Mouse (Mus musculus) heart, embryonic 12.5 days (tissue): ENCODE measurements around the gene Tfcp2l1. TPM values are rescaled to one million over a fixed set of nuclear protein-coding genes. Genes with fewer than 3 reads are reported as not detected.

Experiments
- ATAC-seq: fragments of 200-750 bp; cut with Nextera tagmentation; 2 replicates; pipeline ENCODE4 v1.8.0; 2017; ENCODE audit warnings: moderate TSS enrichment, moderate library complexity; ENCODE audit not compliant: insufficient number of reproducible peaks, low FRiP score
- H3K27ac ChIP-seq: fragments of 300-500 bp; sonication (generic); 2 replicates; pipeline ENCODE4 v1.5.1; 2016; ENCODE audit warnings: mild to moderate bottlenecking, moderate library complexity; ENCODE audit not compliant: poor library complexity, severe bottlenecking
- H3K27me3 ChIP-seq: fragments of 300-500 bp; sonication (generic); replicated peaks from 2 replicates; pipeline ENCODE4 v1.6.1; 2016; ENCODE audit warnings: mild to moderate bottlenecking, moderate library complexity
- H3K36me3 ChIP-seq: fragments of 300-500 bp; sonication (generic); 2 replicates; pipeline ENCODE4 v1.6.1; 2016; ENCODE audit warnings: mild to moderate bottlenecking, moderate library complexity
- H3K4me1 ChIP-seq: fragments of 300-500 bp; sonication (generic); replicated peaks from 2 replicates; pipeline ENCODE4 v1.6.1; 2016; ENCODE audit warnings: mild to moderate bottlenecking
- H3K4me2 ChIP-seq: fragments of 300-500 bp; sonication (generic); 2 replicates; pipeline ENCODE4 v1.6.1; 2016; ENCODE audit warnings: mild to moderate bottlenecking, moderate library complexity
- H3K4me3 ChIP-seq: fragments of 300-500 bp; sonication (generic); 2 replicates; pipeline ENCODE4 v1.5.1; 2016; ENCODE audit warnings: mild to moderate bottlenecking
- H3K9ac ChIP-seq: fragments of 300-500 bp; sonication (generic); 2 replicates; pipeline ENCODE4 v1.6.1; 2016; ENCODE audit warnings: mild to moderate bottlenecking, moderate library complexity
- H3K9me3 ChIP-seq: fragments of 300-500 bp; sonication (generic); replicated peaks from 2 replicates; pipeline ENCODE4 v1.6.1; 2016; ENCODE audit warnings: mild to moderate bottlenecking, moderate library complexity
- WGBS: fragments of 180-500 bp; shearing (Covaris S2); methylation state at CpG from one replicate; pipeline ENCODE4 v1.1.7; 2016; 5-methylcytosine and 5-hydroxymethylcytosine counted together
- polyA plus RNA-seq: library from polyadenylated mRNA; unstranded; fragments of >200 nt; fragmentation: Nextera tagmentation; extraction: Ambion mirVana; gene quantifications from 2 replicates; pipeline ENCODE4 v1.2.1, GENCODE M21; 2016

Tfcp2l1 gene
- polyA plus RNA-seq, 1 experiment from 2014 or later, result 1.7 TPM

GRCm38 (mm10) chr1:118625461-118625860, 2.3 kb upstream of the Tfcp2l1 start:
- H3K27ac ChIP-seq, result no peak overlapping the region
- ATAC-seq, result no peak
- no peak overlapping the region for H3K9ac ChIP-seq
- no peak overlapping the region for H3K4me3 ChIP-seq
- H3K36me3 ChIP-seq, result no peaks in the 10 kb centered on the region
- H3K4me1 ChIP-seq, result peaks cover 15% of the 10 kb centered on the region; the same call in 1 of the 2 replicates
- peaks cover 21% of the 10 kb centered on the region; the same call in 1 of the 2 replicates for H3K27me3 ChIP-seq
- no peak overlapping the region for H3K4me2 ChIP-seq
- H3K9me3 ChIP-seq, result 0 out of 2 replicates have a peak, but pooled peaks cover 2% of the 10 kb centered on the region
- 43% methylated on average over 6 of the region's 6 CpGs for WGBS

GRCm38 (mm10) chr1:118625921-118626320, 1.8 kb upstream of the Tfcp2l1 start:
- Histone ChIP-seq H3K9ac (no peak overlapping the region), H3K27ac (no peak overlapping the region), H3K4me3 (no peak overlapping the region), H3K4me1 (peaks cover 15% of the 10 kb centered on the region; the same call in 1 of the 2 replicates), H3K27me3 (peaks cover 21% of the 10 kb centered on the region; the same call in 1 of the 2 replicates), H3K4me2 (no peak overlapping the region), H3K36me3 (no peaks in the 10 kb centered on the region), H3K9me3 (0 out of 2 replicates have a peak, but pooled peaks cover 2% of the 10 kb centered on the region)
- no peak for ATAC-seq
- 38% methylated on average over 2 of the region's 2 CpGs for WGBS

DNA sequence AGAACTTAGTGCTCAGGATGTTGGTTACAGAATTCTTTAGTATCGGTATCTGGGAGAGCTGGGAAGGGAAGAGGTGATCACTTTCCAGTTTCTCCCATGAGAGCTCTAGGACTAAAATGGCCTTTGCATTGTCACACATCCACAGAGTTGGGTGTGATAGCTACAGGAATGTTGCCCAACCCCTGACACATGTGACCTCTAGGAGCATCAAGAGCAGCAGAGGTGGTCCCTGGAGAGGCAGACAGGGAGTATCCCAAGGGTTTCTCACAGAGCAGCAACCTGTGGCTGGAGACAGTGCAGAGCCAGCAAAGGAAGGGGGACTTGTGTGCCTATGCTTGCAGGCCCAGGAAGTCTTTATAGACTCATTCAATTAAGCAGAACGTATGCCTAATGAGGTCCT, 1.3 kb upstream of the Tfcp2l1 start:
- Histone ChIP-seq H3K9ac (no peak overlapping the region), H3K4me3 (no peak overlapping the region), H3K27me3 (peaks cover 21% of the 10 kb centered on the region; the same call in 1 of the 2 replicates), H3K4me1 (peaks cover 15% of the 10 kb centered on the region; the same call in 1 of the 2 replicates), H3K36me3 (no peaks in the 10 kb centered on the region), H3K4me2 (no peak overlapping the region), H3K9me3 (0 out of 2 replicates have a peak, but pooled peaks cover 2% of the 10 kb centered on the region), H3K27ac (no peak overlapping the region)
- 69% methylated on average over 2 of the region's 2 CpGs for WGBS
- ATAC-seq, result no peak

DNA sequence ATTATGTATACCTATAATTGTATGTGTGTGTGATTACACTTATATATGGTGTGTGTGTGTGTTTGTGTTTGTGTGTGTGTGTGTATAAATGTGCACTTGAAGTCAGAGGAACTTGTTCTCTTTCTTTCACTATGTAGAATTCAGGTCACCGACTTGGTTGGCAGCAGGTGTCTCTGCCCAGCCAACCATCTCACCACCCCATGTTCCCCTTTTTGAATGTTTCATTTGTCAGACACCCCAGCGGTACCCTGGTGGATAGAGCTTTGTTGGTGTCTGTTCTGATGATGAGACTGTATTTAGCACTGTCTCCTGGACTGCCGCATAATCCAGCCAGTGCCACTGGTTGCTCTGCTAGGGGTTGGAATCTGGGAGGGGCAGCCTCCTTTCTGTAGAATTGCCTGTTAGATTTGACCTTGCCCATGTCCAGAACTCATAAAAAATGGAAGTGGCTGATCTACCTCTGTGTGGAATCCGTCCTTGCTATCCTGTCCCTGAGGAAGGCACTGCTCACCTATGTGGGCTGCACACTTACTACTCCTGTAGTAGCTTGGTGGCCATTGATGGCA, 5.8 kb downstream of the Tfcp2l1 start:
- Histone ChIP-seq H3K9me3 (no peaks in the 10 kb centered on the region), H3K4me2 (no peak overlapping the region), H3K36me3 (no peaks in the 10 kb centered on the region), H3K4me3 (no peak overlapping the region), H3K9ac (no peak overlapping the region), H3K27ac (no peak overlapping the region), H3K27me3 (no peaks in the 10 kb centered on the region; the same call in 1 of the 2 replicates), H3K4me1 (no peaks in the 10 kb centered on the region)
- no peak for ATAC-seq
- 72% methylated on average over 4 of the region's 4 CpGs for WGBS

- no peak overlapping the region for H3K27ac ChIP-seq
- WGBS, result 64% methylated on average over 2 of the region's 2 CpGs
- no peaks in the 10 kb centered on the region for H3K9me3 ChIP-seq
These were observed 14.7 kb downstream of the Tfcp2l1 start for GRCm38 (mm10) chr1:118642296-118642999.

DNA sequence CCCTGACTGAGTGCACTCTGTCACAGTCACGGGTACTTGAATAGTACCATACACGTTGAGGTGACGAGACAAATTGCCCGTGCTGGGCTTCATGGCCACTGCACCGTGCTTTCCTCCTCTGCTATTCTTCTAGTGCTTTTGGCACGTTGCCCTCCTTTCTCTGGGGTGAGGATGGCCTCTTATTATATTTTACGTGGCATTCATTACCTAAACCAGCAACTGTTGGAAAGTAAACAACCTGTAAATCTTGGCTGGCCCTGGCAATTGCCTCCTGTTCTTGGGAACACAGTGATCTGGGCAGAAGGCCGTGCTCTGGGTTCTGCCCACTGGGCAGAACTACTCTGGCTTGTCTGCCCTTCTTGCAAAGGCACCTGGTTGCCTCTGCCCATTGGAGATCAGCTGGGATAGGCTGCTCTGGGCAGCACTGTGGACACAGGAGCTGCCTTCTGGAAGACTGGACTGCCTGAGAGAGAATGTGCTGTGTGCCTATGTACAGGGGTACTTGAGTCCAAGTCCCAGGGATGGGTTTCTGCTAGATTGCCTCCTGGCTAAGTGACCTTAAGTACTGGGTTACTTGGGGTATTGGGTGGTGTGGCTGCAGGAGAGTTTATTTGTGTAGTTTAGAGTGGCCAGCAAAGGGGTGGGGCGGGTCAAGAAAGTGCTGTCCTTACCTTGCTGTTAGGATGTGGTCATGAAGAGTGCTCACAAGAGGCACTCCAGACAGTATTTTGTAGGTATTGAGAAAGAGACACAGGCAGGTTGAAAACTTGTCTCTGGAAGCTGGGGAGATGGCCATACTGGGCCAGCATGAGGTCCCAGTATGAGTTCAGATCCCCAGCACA, 15.6 kb downstream of the Tfcp2l1 start:
- H3K4me3 ChIP-seq, result no peak overlapping the region
- 60% methylated on average over 9 of the region's 9 CpGs for WGBS
- H3K4me2 ChIP-seq, result no peak overlapping the region
- H3K36me3 ChIP-seq, result no peaks in the 10 kb centered on the region
- H3K27me3 ChIP-seq, result no peaks in the 10 kb centered on the region
- no peaks in the 10 kb centered on the region for H3K9me3 ChIP-seq
- H3K4me1 ChIP-seq, result peaks cover 13% of the 10 kb centered on the region
- no peak overlapping the region for H3K9ac ChIP-seq
- no peak overlapping the region for H3K27ac ChIP-seq
- ATAC-seq, result no peak

More at GRCm38 (mm10) chr1:118642296-118642999, 14.7 kb downstream of the Tfcp2l1 start:
- Histone ChIP-seq H3K4me1 (peaks cover 7% of the 10 kb centered on the region), H3K4me2 (no peak overlapping the region), H3K9ac (no peak overlapping the region), H3K36me3 (no peaks in the 10 kb centered on the region), H3K4me3 (no peak overlapping the region), H3K27me3 (no peaks in the 10 kb centered on the region)
- no peak for ATAC-seq

- Histone ChIP-seq H3K4me3 (no peak overlapping the region), H3K4me1 (peaks cover 25% of the 10 kb centered on the region), H3K36me3 (no peaks in the 10 kb centered on the region), H3K9me3 (no peaks in the 10 kb centered on the region), H3K27me3 (no peaks in the 10 kb centered on the region), H3K27ac (no peak overlapping the region), H3K9ac (no peak overlapping the region), H3K4me2 (no peak overlapping the region)
- no peak for ATAC-seq
- 64% methylated on average over 4 of the region's 4 CpGs for WGBS
These were observed 18.0 kb downstream of the Tfcp2l1 start for GRCm38 (mm10) chr1:118645701-118646100.

DNA sequence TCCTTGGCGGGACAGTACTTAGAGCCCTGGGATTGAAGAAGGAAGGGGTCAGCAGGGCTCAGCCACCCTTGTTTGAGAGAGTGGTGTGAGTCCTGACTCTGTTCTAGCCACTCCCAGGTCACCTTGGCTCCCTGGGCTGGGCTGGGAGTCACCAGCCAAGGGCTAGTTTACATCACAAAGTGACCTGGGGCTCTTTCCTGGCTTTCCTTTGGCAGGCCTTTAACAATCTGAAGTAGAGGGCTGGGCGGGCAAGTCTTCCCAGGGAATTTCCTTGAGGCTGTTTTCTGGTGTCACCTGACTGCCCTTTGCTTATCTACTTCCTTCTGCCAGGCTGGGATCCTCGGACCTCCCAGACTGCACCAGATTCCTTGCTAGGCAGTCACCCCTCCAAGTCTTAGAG, 20.3 kb downstream of the Tfcp2l1 start:
- Histone ChIP-seq H3K9ac (no peak overlapping the region), H3K27me3 (no peaks in the 10 kb centered on the region), H3K27ac (no peak overlapping the region), H3K4me1 (peaks cover 22% of the 10 kb centered on the region), H3K4me2 (no peak overlapping the region), H3K9me3 (no peaks in the 10 kb centered on the region), H3K4me3 (no peak overlapping the region), H3K36me3 (no peaks in the 10 kb centered on the region)
- no peak for ATAC-seq
- WGBS, result 24% methylated on average over 3 of the region's 3 CpGs

DNA sequence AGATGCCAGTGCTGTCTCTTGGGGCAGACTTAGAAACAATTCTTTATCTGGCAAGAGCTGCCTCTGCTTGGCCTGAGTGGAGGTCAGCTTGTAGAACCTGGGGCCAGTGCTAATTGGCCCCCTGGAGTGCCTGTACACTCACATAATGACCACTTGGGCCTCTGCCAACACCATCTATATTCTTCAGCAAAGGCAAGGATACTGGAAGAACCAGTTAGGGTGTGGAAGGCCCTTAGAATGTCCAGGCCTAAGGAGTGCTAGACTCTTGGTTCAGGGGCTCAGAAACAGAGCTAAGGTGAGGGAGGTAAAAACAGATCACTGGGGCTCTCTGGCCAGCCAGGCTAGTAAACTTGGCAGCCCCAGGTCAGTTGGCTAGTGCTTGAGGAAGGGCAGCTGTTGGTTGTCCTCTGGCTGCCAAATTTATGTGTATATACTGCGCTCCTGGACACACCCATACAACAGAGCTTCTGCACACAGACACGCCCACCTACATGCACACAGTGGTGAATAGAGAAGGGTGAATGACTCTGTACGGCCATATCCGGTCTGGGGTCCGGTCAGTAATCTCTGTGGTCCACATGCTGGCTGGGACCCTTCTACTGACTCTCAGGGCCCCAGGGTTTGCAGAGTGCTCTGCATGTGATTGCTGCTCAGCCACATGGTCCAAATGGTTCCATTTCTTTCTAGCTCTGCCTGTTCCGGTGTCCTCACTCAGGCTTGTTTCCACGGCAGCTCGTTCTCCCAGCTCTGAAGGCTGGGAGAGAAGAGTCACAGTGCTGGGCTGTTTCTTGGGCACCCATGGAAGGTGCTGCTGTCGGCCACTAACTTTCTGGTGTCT, 22.4 kb downstream of the Tfcp2l1 start:
- Histone ChIP-seq H3K4me2 (no peak overlapping the region), H3K4me3 (no peak overlapping the region), H3K4me1 (peaks cover 18% of the 10 kb centered on the region), H3K9ac (no peak overlapping the region), H3K36me3 (no peaks in the 10 kb centered on the region), H3K27ac (no peak overlapping the region), H3K9me3 (no peaks in the 10 kb centered on the region), H3K27me3 (no peaks in the 10 kb centered on the region)
- 82% methylated on average over 9 of the region's 9 CpGs for WGBS
- 0 out of 2 replicates have a peak, but pooled peaks have one; percentile 27 for ATAC-seq

DNA sequence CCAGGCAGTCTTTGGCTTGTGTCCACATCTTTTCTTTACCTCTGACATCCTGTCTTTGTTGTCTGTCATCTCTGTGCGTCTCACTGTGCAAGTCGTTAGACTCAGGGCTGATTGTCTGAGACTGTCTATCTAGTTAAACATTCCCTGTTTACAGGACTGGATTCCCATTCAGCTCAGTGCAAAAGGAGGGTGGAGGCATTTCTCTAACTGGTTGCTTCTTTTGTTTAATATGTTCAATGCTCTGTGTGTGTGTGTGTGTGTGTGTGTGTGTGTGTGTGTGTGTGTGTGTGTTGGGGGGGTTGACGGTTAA, 23.0 kb downstream of the Tfcp2l1 start:
- H3K27ac ChIP-seq, result no peak overlapping the region
- H3K9me3 ChIP-seq, result no peaks in the 10 kb centered on the region
- ATAC-seq, result no peak
- H3K4me2 ChIP-seq, result no peak overlapping the region
- no peaks in the 10 kb centered on the region for H3K27me3 ChIP-seq
- WGBS, result 32% methylated on average over 3 of the region's 3 CpGs
- H3K4me3 ChIP-seq, result no peak overlapping the region
- no peaks in the 10 kb centered on the region for H3K36me3 ChIP-seq
- peaks cover 18% of the 10 kb centered on the region for H3K4me1 ChIP-seq
- H3K9ac ChIP-seq, result no peak overlapping the region
